Mouse (Mus musculus) brain, embryonic 14.5 days (tissue): Measurements from ENCODE around the gene Gosr2.

Experiments
- CTCF ChIP-seq: fragments of 200-500 bp; IDR thresholded peaks from 2 replicates; pipeline ENCODE4 v1.5.1; 2012; ENCODE audit warnings: inconsistent platforms, mild to moderate bottlenecking, moderate library complexity, borderline replicate concordance; ENCODE audit not compliant: insufficient read depth, insufficient read length; ENCODE audit errors: extremely low read depth
- POLR2A ChIP-seq: fragments of 200-500 bp; IDR thresholded peaks from 2 replicates; pipeline ENCODE4 v1.6.1; 2012; ENCODE audit warnings: mild to moderate bottlenecking, inconsistent platforms, borderline replicate concordance; ENCODE audit not compliant: poor library complexity, insufficient read depth, insufficient read length, severe bottlenecking; ENCODE audit errors: extremely low read depth

GRCm38 (mm10) chr11:103661863-103662262 lies 35.8 kb downstream of the Gosr2 start:
- TF ChIP-seq CTCF, result no peak
- no peak for TF ChIP-seq POLR2A
